Mouse (Mus musculus) liver, embryonic 12.5 days (tissue): Measurements from ENCODE around the gene Rad1. TPM values are rescaled to one million over a fixed set of nuclear protein-coding genes. Genes with fewer than 3 reads are reported as not detected.
"Not testable (repeated sequence)": the region's sequence is repeated elsewhere in the genome, so short reads cannot be mapped to it uniquely, and the experiment has no call there.

Source experiments
- ATAC-seq: fragments of 200-750 bp; cut with Nextera tagmentation; 2 replicates; pipeline ENCODE4 v1.8.0; 2017; ENCODE audit warnings: moderate number of reproducible peaks, mild to moderate bottlenecking, moderate library complexity
- H3K27ac ChIP-seq: fragments of 300-500 bp; sonication (generic); 2 replicates; pipeline ENCODE4 v1.5.1; 2016; ENCODE audit warnings: mild to moderate bottlenecking
- H3K27me3 ChIP-seq: fragments of 300-500 bp; sonication (generic); replicated peaks from 2 replicates; pipeline ENCODE4 v1.6.1; 2016; ENCODE audit warnings: mild to moderate bottlenecking, moderate library complexity
- H3K36me3 ChIP-seq: fragments of 300-500 bp; sonication (generic); 2 replicates; pipeline ENCODE4 v1.6.1; 2016; ENCODE audit warnings: mild to moderate bottlenecking, moderate library complexity
- H3K4me1 ChIP-seq: fragments of 300-500 bp; sonication (generic); 2 replicates; pipeline ENCODE4 v1.6.1; 2016
- H3K4me2 ChIP-seq: fragments of 300-500 bp; sonication (generic); 2 replicates; pipeline ENCODE4 v1.6.1; 2016; ENCODE audit warnings: mild to moderate bottlenecking, moderate library complexity
- H3K4me3 ChIP-seq: fragments of 300-500 bp; sonication (generic); 2 replicates; pipeline ENCODE4 v1.5.1; 2016; ENCODE audit warnings: mild to moderate bottlenecking, moderate library complexity
- H3K9ac ChIP-seq: fragments of 300-500 bp; sonication (generic); 2 replicates; pipeline ENCODE4 v1.6.1; 2016; ENCODE audit warnings: mild to moderate bottlenecking, moderate library complexity
- H3K9me3 ChIP-seq: fragments of 300-500 bp; sonication (generic); replicated peaks from 2 replicates; pipeline ENCODE4 v1.6.1; 2016; ENCODE audit warnings: mild to moderate bottlenecking, moderate library complexity
- WGBS: fragments of 180-500 bp; shearing (Covaris S2); methylation state at CpG from one replicate; pipeline ENCODE4 v1.1.7; 2016; ENCODE audit not compliant: insufficient replicate concordance; 5-methylcytosine and 5-hydroxymethylcytosine counted together
- polyA plus RNA-seq: library from polyadenylated mRNA; unstranded; fragments of >200 nt; fragmentation: Nextera tagmentation; extraction: Ambion mirVana; gene quantifications from 2 replicates; pipeline ENCODE4 v1.2.1, GENCODE M21; 2016

The Rad1 gene
- polyA plus RNA-seq, 1 experiment from 2014 or later: 31.2 TPM

GRCm38 (mm10) chr15:10531352-10531751, 45.5 kb downstream of the Rad1 start:
- Histone ChIP-seq H3K4me3 (no peak overlapping the region), H3K4me1 (peaks cover 7% of the 10 kb centered on the region; the same call in 1 of the 2 replicates), H3K27ac (no peak overlapping the region), H3K4me2 (no peak overlapping the region), H3K9ac (no peak overlapping the region), H3K27me3 (no peaks in the 10 kb centered on the region), H3K9me3 (no peaks in the 10 kb centered on the region), H3K36me3 (no peaks in the 10 kb centered on the region)
- peak; percentile 72; the same call in 1 of the 2 replicates for ATAC-seq
- WGBS: 35% methylated on average over 4 of the region's 4 CpGs

- not testable (repeated sequence) for H3K4me2 ChIP-seq, H3K9ac ChIP-seq, H3K36me3 ChIP-seq, ATAC-seq, H3K27ac ChIP-seq, H3K27me3 ChIP-seq, H3K9me3 ChIP-seq, H3K4me3 ChIP-seq, H3K4me1 ChIP-seq
- 77% methylated on average over 10 of the region's 10 CpGs for WGBS
Measured at GRCm38 (mm10) chr15:10533361-10533760, 47.5 kb downstream of the Rad1 start.

- no peak overlapping the region for H3K4me3 ChIP-seq
- H3K36me3 ChIP-seq: no peaks in the 10 kb centered on the region
- WGBS: 63% methylated on average over 5 of the region's 5 CpGs
- no peak overlapping the region for H3K4me2 ChIP-seq
- H3K27ac ChIP-seq: no peak overlapping the region
- no peaks in the 10 kb centered on the region for H3K9me3 ChIP-seq
- no peak overlapping the region for H3K9ac ChIP-seq
- H3K4me1 ChIP-seq: peaks cover 7% of the 10 kb centered on the region; the same call in 1 of the 2 replicates
- no peaks in the 10 kb centered on the region for H3K27me3 ChIP-seq
- ATAC-seq: no peak
Measured at GRCm38 (mm10) chr15:10534591-10534990, 48.8 kb downstream of the Rad1 start.

GRCm38 (mm10) chr15:10535969-10536368, 50.2 kb downstream of the Rad1 start:
- 75% methylated on average over 7 of the region's 7 CpGs for WGBS
- Histone ChIP-seq H3K27ac (no peak overlapping the region), H3K4me2 (no peak overlapping the region), H3K9ac (no peak overlapping the region), H3K4me3 (no peak overlapping the region), H3K27me3 (no peaks in the 10 kb centered on the region), H3K9me3 (no peaks in the 10 kb centered on the region), H3K36me3 (no peaks in the 10 kb centered on the region), H3K4me1 (peaks cover 5% of the 10 kb centered on the region; the same call in 1 of the 2 replicates)
- ATAC-seq: no peak

- Histone ChIP-seq H3K9ac (no peak overlapping the region), H3K27ac (no peak overlapping the region), H3K4me2 (no peak overlapping the region), H3K4me3 (no peak overlapping the region), H3K36me3 (no peaks in the 10 kb centered on the region), H3K4me1 (no peaks in the 10 kb centered on the region), H3K9me3 (no peaks in the 10 kb centered on the region), H3K27me3 (no peaks in the 10 kb centered on the region)
- 69% methylated on average over 16 of the region's 16 CpGs for WGBS
- ATAC-seq: no peak
Measured at GRCm38 (mm10) chr15:10540271-10541088, 54.7 kb downstream of the Rad1 start.

Other genes starting within 250 kb of the Rad1 start
- not detected in 2 replicates for gene Gm21973, start 160.6 kb upstream of the Rad1 start, polyA plus RNA-seq
- 3.7 and 4.9 TPM in 2 replicates for gene Agxt2, start 127.5 kb upstream of the Rad1 start, polyA plus RNA-seq
- gene Dnajc21, start 15.5 kb upstream of the Rad1 start, polyA plus RNA-seq: 14.0 and 14.5 TPM in 2 replicates
- 111 and 112 TPM in 2 replicates for gene Brix1, start 71 bp upstream of the Rad1 start, polyA plus RNA-seq
- not detected in 2 replicates for gene Ttc23l, start 72.7 kb downstream of the Rad1 start, polyA plus RNA-seq
- 9.2 and 9.7 TPM in 2 replicates for gene Rai14, start 228.6 kb downstream of the Rad1 start, polyA plus RNA-seq